Comparison of ENCODE assay signal across 8 mouse cellular contexts in genomic region chr7:118766119-118766833, GRCm38 (mm10). TPM values are rescaled to one million over a fixed set of nuclear protein-coding genes. Genes with fewer than 3 reads are reported as not detected.
A peak's percentile ranks its signal among the peaks of the same experiment; 100 is the strongest.
DNase-seq lines count a peak whose midpoint lies in the region; ATAC-seq and TF ChIP-seq lines count a peak whose summit lies in the region.

No protein-coding gene starts in this region.

- no peak overlapping the region for H3K4me3 ChIP-seq in forebrain, postnatal 0 days (ENCODE audit: low read depth, low read length)
- H3K4me3 ChIP-seq in intestine, embryonic 15.5 days (replicated peaks) = no peak overlapping the region

- H3K27me3 ChIP-seq in forebrain, postnatal 0 days (ENCODE audit: insufficient read depth, low read length) = no peaks in the 10 kb centered on the region
- H3K27me3 ChIP-seq in intestine, embryonic 15.5 days (replicated peaks) = no peaks in the 10 kb centered on the region

- peak; percentile 92 for TF ChIP-seq CTCF in forebrain, postnatal 0 days (IDR thresholded peaks at IDR 0.05; ENCODE audit: low read depth)

- H3K9me3 ChIP-seq in forebrain, postnatal 0 days (ENCODE audit: low read length) = no peaks in the 10 kb centered on the region
- H3K9me3 ChIP-seq in intestine, embryonic 15.5 days = no peaks in the 10 kb centered on the region

- H3K4me1 ChIP-seq in forebrain, postnatal 0 days (ENCODE audit: insufficient read depth) = no peaks in the 10 kb centered on the region
- H3K4me1 ChIP-seq in intestine, embryonic 15.5 days (replicated peaks) = peaks cover 5% of the 10 kb centered on the region; the same call in 1 of the 2 replicates

- H3K27ac ChIP-seq in forebrain, postnatal 0 days (ENCODE audit: low read depth, low read length) = no peak overlapping the region
- no peak overlapping the region for H3K27ac ChIP-seq in intestine, embryonic 15.5 days

- peak; percentile 32 to 42 for DNase-seq in urinary bladder, postnatal 36 days (ENCODE audit: low spot score in 2 of 2)
- no peak for DNase-seq in urinary bladder, postnatal 10 days (ENCODE audit: low spot score)
- DNase-seq in cerebellum, adult 11-12 months = peak; percentile 95
- DNase-seq in forebrain, postnatal 0 days = peak; percentile 93
- DNase-seq in left cerebral cortex, postnatal 4 days = peak; percentile 80
- peak; percentile 26 to 64 for DNase-seq in natural killer cell, adult 2 months (ENCODE audit: low spot score in 2 of 2)
- DNase-seq in thymus, postnatal 0 days (ENCODE audit: low spot score) = peak; percentile 76

- 39% methylated on average over 18 of the region's 18 CpGs for WGBS in forebrain, postnatal 0 days
- 62% methylated on average over 18 of the region's 18 CpGs for WGBS in intestine, embryonic 15.5 days

- H3K4me2 ChIP-seq in forebrain, postnatal 0 days (ENCODE audit: low read depth) = peak overlapping the region; percentile 27
- H3K4me2 ChIP-seq in intestine, embryonic 15.5 days (replicated peaks) = no peak overlapping the region

- intact Hi-C loops in left cerebral cortex, postnatal 4 days (cut with DNase I) = loop anchor here (1.0 kb wide), 1 partner anchor 230 kb away; no protein-coding TSS in a partner anchor

- H3K36me3 ChIP-seq in forebrain, postnatal 0 days (ENCODE audit: insufficient read depth) = peaks cover 57% of the 10 kb centered on the region
- peaks cover 6% of the 10 kb centered on the region; the same call in 1 of the 2 replicates for H3K36me3 ChIP-seq in intestine, embryonic 15.5 days

- peak overlapping the region; percentile 40; the same call in 1 of the 2 replicates for H3K9ac ChIP-seq in forebrain, postnatal 0 days
- no peak overlapping the region for H3K9ac ChIP-seq in intestine, embryonic 15.5 days

- peak; percentile 82 for ATAC-seq in forebrain, postnatal 0 days
- peak; percentile 42 for ATAC-seq in intestine, embryonic 15.5 days

RNA-seq across cellular contexts. Expression of gene Vps35l, which starts 26.2 kb away (rescaled TPM):
- 89.7 and 105 TPM in 2 replicates for total RNA-seq in forebrain, postnatal 0 days (2014; rRNA removed)
- polyA plus RNA-seq in forebrain, postnatal 0 days (2015; fragmentation: Nextera tagmentation; extraction: Ambion mirVana) = 85.9 and 94.5 TPM in 2 replicates
- 71.3 and 72.6 TPM in 2 replicates for polyA plus RNA-seq in intestine, embryonic 15.5 days (2015; fragmentation: Nextera tagmentation; extraction: Ambion mirVana)
- total RNA-seq in left cerebral cortex, postnatal 4 days (2021) = 10 to 100 TPM; 84.4 to 85.7 TPM
- polyA plus RNA-seq in thymus, postnatal 0 days (2015; fragmentation: Nextera tagmentation; extraction: Ambion mirVana) = 55.7 and 56.5 TPM in 2 replicates

RNA-seq across cellular contexts. Expression of gene Ccp110, which starts 53.9 kb away (rescaled TPM):
- total RNA-seq in forebrain, postnatal 0 days (2014; rRNA removed) = 28.2 and 33.6 TPM in 2 replicates
- polyA plus RNA-seq in forebrain, postnatal 0 days (2015; fragmentation: Nextera tagmentation; extraction: Ambion mirVana) = 8.9 and 13.3 TPM in 2 replicates
- polyA plus RNA-seq in intestine, embryonic 15.5 days (2015; fragmentation: Nextera tagmentation; extraction: Ambion mirVana) = 10.0 and 10.7 TPM in 2 replicates
- 10 to 100 TPM; 40.3 to 43.4 TPM for total RNA-seq in left cerebral cortex, postnatal 4 days (2021)
- polyA plus RNA-seq in thymus, postnatal 0 days (2015; fragmentation: Nextera tagmentation; extraction: Ambion mirVana) = 7.8 and 8.1 TPM in 2 replicates
